ENCODE assay signal across 8 mouse cellular contexts in the genomic region with DNA sequence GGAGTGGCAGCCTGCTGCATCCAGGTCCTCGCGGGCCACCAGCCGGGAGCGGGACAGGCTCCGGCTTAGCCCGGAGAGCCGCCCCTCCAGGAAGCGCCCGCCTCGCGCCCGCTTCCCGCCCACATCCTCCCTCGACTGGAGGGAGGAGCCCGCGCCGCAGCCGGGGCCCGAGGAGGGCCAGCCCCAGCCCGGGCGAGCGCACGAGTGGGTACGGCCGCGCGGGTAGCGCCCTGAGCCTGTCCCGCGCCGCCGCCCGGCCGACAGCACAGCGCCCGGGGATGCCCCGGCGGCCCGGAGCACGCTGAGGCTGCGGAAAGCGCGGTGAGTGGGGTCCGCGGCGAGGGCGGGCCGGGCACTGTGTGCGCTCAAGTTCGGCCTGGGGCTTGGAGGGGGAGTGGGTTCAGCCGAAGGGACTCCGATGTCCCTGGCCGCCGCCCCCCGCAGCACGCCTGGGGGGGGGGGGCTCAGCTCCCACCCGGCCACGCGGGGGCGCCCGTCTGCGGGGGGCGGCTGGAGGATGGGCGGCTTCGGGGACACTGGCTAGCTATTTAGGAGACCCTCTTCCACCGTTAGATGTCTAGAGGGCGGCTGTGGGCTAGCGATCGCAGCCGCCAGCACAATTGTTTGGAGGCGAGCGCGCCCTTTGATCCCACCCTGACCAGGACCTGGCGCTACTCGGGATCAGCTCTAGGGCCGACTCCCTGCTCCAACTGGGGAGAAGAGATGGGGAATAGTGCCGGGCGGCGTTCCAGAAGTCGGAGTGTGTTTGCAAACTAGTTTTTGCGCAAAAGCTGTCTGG. TPM values are rescaled to one million over a fixed set of nuclear protein-coding genes. Genes with fewer than 3 reads are reported as not detected.
A peak's percentile ranks its signal among the peaks of the same experiment; 100 is the strongest.
DNase-seq lines count a peak whose midpoint lies in the region; ATAC-seq and TF ChIP-seq lines count a peak whose summit lies in the region.

A gene (plus strand): TSS at position 118 of the 799 bp plus-strand sequence.

- H3K4me1 ChIP-seq in hindbrain, embryonic 10.5 days (replicated peaks) = peaks cover 42% of the 10 kb centered on the region
- H3K4me1 ChIP-seq in lung, postnatal 0 days (ENCODE audit: insufficient read depth, low read depth, low read length) = no peaks in the 10 kb centered on the region

- H3K4me3 ChIP-seq in hindbrain, embryonic 10.5 days = peak within 1 kb of the TSS; percentile 71
- peak within 1 kb of the TSS; percentile 59 for H3K4me3 ChIP-seq in lung, postnatal 0 days (ENCODE audit: low read depth, low read length)

- TF ChIP-seq EP300 in lung, postnatal 0 days (IDR thresholded peaks at IDR 0.05) = no peak

- peak within 1 kb of the TSS; percentile 94 for H3K4me2 ChIP-seq in lung, postnatal 0 days (replicated peaks; ENCODE audit: low read depth, low read length)

- no peaks in the 10 kb centered on the region for H3K36me3 ChIP-seq in hindbrain, embryonic 10.5 days
- H3K36me3 ChIP-seq in lung, postnatal 0 days (ENCODE audit: insufficient read depth, low read length) = no peaks in the 10 kb centered on the region

- H3K9me3 ChIP-seq in hindbrain, embryonic 10.5 days = no peaks in the 10 kb centered on the region
- H3K9me3 ChIP-seq in lung, postnatal 0 days (ENCODE audit: low read length) = no peaks in the 10 kb centered on the region

- WGBS in hindbrain, embryonic 10.5 days = under 1% methylated on average over 80 of the region's 81 CpGs
- under 1% methylated on average over 51 of the region's 81 CpGs for WGBS in lung, postnatal 0 days

- DNase-seq in ES-CJ7 (ENCODE audit: low read depth, low spot score) = peak; percentile 26
- peak; percentile 71 for DNase-seq in brain, embryonic 14.5 days (ENCODE audit: low read depth)
- DNase-seq in frontal cortex, adult 2 months (ENCODE audit: extremely low spot score in 1 of 2, low spot score in 1 of 2) = peak in 1 of 2 experiments; percentile 34
- DNase-seq in hindbrain, embryonic 10.5 days (ENCODE audit: low spot score) = peak; percentile 71
- peak; percentile 33 for DNase-seq in layer of hippocampus, adult 9-11 months
- peak; percentile 79 for DNase-seq in lung, postnatal 0 days (ENCODE audit: low spot score)
- DNase-seq in ovary, postnatal 10 days (ENCODE audit: low spot score) = peak; percentile 17
- peak; percentile 68 for DNase-seq in thymus, postnatal 25 days

- peak within 1 kb of the TSS; percentile 41; the same call in 1 of the 2 replicates for H3K9ac ChIP-seq in lung, postnatal 0 days (replicated peaks; ENCODE audit: low read depth)

- peak within 1 kb of the TSS; percentile 90 for H3K27ac ChIP-seq in hindbrain, embryonic 10.5 days
- no peak within 1 kb of the TSS for H3K27ac ChIP-seq in lung, postnatal 0 days (ENCODE audit: low read length)

- TF ChIP-seq CTCF in brain, embryonic 14.5 days (IDR thresholded peaks at IDR 0.05; ENCODE audit: borderline replicate concordance, extremely low read depth, insufficient read depth, insufficient read length) = peak; percentile 28; the same call in 1 of the 2 replicates
- peak; percentile 41; the same call in 1 of the 2 replicates for TF ChIP-seq CTCF in lung, postnatal 0 days (IDR thresholded peaks at IDR 0.05)

- peak; percentile 91 for ATAC-seq in lung, postnatal 0 days

- no peak for TF ChIP-seq POLR2A in brain, embryonic 14.5 days (IDR thresholded peaks at IDR 0.05; ENCODE audit: borderline replicate concordance, extremely low read depth, insufficient read depth, insufficient read length, poor library complexity, severe bottlenecking)

- H3K27me3 ChIP-seq in hindbrain, embryonic 10.5 days (ENCODE audit: insufficient read depth, poor library complexity, severe bottlenecking) = peaks cover 82% of the 10 kb centered on the region
- no peaks in the 10 kb centered on the region for H3K27me3 ChIP-seq in lung, postnatal 0 days (replicated peaks; ENCODE audit: insufficient read depth, low read length)

RNA-seq across cellular contexts. Expression of the gene that starts here (rescaled TPM):
- 30.1 and 31.5 TPM in 2 replicates for polyA plus RNA-seq in brain, embryonic 14.5 days (2012; rRNA removed)
- 49.0 and 49.3 TPM in 2 replicates for polyA plus RNA-seq in frontal cortex, adult 2 months (2012; rRNA removed)
- 10.0 and 11.1 TPM in 2 replicates for polyA plus RNA-seq in hindbrain, embryonic 10.5 days (2016; fragmentation: Nextera tagmentation; extraction: Ambion mirVana)
- 8.6 and 9.2 TPM in 2 replicates for polyA plus RNA-seq in lung, postnatal 0 days (2015; fragmentation: Nextera tagmentation; extraction: Ambion mirVana)
